Mouse (Mus musculus) midbrain, embryonic 15.5 days (tissue): ENCODE data around the gene Hemk1. TPM values are rescaled to one million over a fixed set of nuclear protein-coding genes. Genes with fewer than 3 reads are reported as not detected.

Experiments used
- ATAC-seq: fragments of 200-750 bp; cut with Nextera tagmentation; replicated peaks from 2 replicates; pipeline ENCODE4 v1.8.0; 2017; ENCODE audit warnings: moderate TSS enrichment
- H3K27ac ChIP-seq: fragments of 300-500 bp; sonication (generic); 2 replicates; pipeline ENCODE4 v1.5.1; 2015; ENCODE audit warnings: mild to moderate bottlenecking, inconsistent platforms
- H3K27me3 ChIP-seq: fragments of 300-500 bp; sonication (generic); replicated peaks from 2 replicates; pipeline ENCODE4 v1.6.1; 2015; ENCODE audit warnings: inconsistent platforms
- H3K36me3 ChIP-seq: fragments of 300-500 bp; sonication (generic); replicated peaks from 2 replicates; pipeline ENCODE4 v1.6.1; 2015; ENCODE audit warnings: inconsistent platforms
- H3K4me1 ChIP-seq: fragments of 300-500 bp; sonication (generic); 2 replicates; pipeline ENCODE4 v1.6.1; 2015; ENCODE audit warnings: inconsistent platforms
- H3K4me2 ChIP-seq: fragments of 300-500 bp; sonication (generic); 2 replicates; pipeline ENCODE4 v1.6.1; 2015; ENCODE audit warnings: inconsistent platforms, mild to moderate bottlenecking, moderate library complexity
- H3K4me3 ChIP-seq: fragments of 300-500 bp; sonication (generic); 2 replicates; pipeline ENCODE4 v1.5.1; 2015; ENCODE audit warnings: mild to moderate bottlenecking, inconsistent platforms
- H3K9ac ChIP-seq: fragments of 300-500 bp; sonication (generic); 2 replicates; pipeline ENCODE4 v1.6.1; 2015; ENCODE audit warnings: mild to moderate bottlenecking, inconsistent platforms
- H3K9me3 ChIP-seq: fragments of 300-500 bp; sonication (generic); 2 replicates; pipeline ENCODE4 v1.6.1; 2016; ENCODE audit warnings: inconsistent platforms
- WGBS: fragments of 180-500 bp; shearing (Covaris S2); methylation state at CpG from one replicate; pipeline ENCODE4 v1.1.7; 2015; ENCODE audit warnings: mixed read lengths; 5-methylcytosine and 5-hydroxymethylcytosine counted together
- polyA plus RNA-seq: library from polyadenylated mRNA; unstranded; fragments of >200 nt; fragmentation: Nextera tagmentation; extraction: Ambion mirVana; gene quantifications from 2 replicates; pipeline ENCODE4 v1.2.1, GENCODE M21; 2015

Hemk1 gene
- polyA plus RNA-seq, 1 experiment from 2014 or later = 20.1 TPM

- no peak for ATAC-seq
- H3K9ac ChIP-seq = no peak overlapping the region
- WGBS = 3% methylated on average over 3 of the region's 3 CpGs
Measured at GRCm38 (mm10) chr9:107366644-107367043, 28.5 kb upstream of the Hemk1 start.

GRCm38 (mm10) chr9:107360989-107361388, 22.8 kb upstream of the Hemk1 start:
- no peaks in the 10 kb centered on the region for H3K36me3 ChIP-seq
- peaks cover 8% of the 10 kb centered on the region for H3K4me1 ChIP-seq
- H3K9ac ChIP-seq = no peak overlapping the region
- H3K27me3 ChIP-seq = 0 out of 2 replicates have a peak, but pooled peaks cover 3% of the 10 kb centered on the region
- no peak overlapping the region for H3K4me3 ChIP-seq
- H3K4me2 ChIP-seq = no peak overlapping the region
- WGBS = 13% methylated on average over 3 of the region's 3 CpGs
- no peak overlapping the region for H3K27ac ChIP-seq
- no peaks in the 10 kb centered on the region for H3K9me3 ChIP-seq
- ATAC-seq = no peak

More at GRCm38 (mm10) chr9:107366644-107367043, 28.5 kb upstream of the Hemk1 start:
- no peaks in the 10 kb centered on the region for H3K36me3 ChIP-seq
- H3K9me3 ChIP-seq = no peaks in the 10 kb centered on the region
- H3K4me3 ChIP-seq = no peak overlapping the region
- no peak overlapping the region for H3K4me2 ChIP-seq
- H3K4me1 ChIP-seq = peaks cover 10% of the 10 kb centered on the region; the same call in 1 of the 2 replicates
- H3K27me3 ChIP-seq = 0 out of 2 replicates have a peak, but pooled peaks cover 3% of the 10 kb centered on the region
- no peak overlapping the region for H3K27ac ChIP-seq

- H3K4me3 ChIP-seq = no peak overlapping the region
- H3K9ac ChIP-seq = no peak overlapping the region
- H3K4me1 ChIP-seq = peaks cover 8% of the 10 kb centered on the region
- peak; percentile 50; the same call in 1 of the 2 replicates for ATAC-seq
- no peak overlapping the region for H3K4me2 ChIP-seq
- H3K27ac ChIP-seq = no peak overlapping the region
- WGBS = 22% methylated on average over 5 of the region's 5 CpGs
- H3K36me3 ChIP-seq = no peaks in the 10 kb centered on the region
- H3K9me3 ChIP-seq = no peaks in the 10 kb centered on the region
- H3K27me3 ChIP-seq = no peaks in the 10 kb centered on the region
Measured at GRCm38 (mm10) chr9:107357651-107358050, 19.5 kb upstream of the Hemk1 start.

DNA sequence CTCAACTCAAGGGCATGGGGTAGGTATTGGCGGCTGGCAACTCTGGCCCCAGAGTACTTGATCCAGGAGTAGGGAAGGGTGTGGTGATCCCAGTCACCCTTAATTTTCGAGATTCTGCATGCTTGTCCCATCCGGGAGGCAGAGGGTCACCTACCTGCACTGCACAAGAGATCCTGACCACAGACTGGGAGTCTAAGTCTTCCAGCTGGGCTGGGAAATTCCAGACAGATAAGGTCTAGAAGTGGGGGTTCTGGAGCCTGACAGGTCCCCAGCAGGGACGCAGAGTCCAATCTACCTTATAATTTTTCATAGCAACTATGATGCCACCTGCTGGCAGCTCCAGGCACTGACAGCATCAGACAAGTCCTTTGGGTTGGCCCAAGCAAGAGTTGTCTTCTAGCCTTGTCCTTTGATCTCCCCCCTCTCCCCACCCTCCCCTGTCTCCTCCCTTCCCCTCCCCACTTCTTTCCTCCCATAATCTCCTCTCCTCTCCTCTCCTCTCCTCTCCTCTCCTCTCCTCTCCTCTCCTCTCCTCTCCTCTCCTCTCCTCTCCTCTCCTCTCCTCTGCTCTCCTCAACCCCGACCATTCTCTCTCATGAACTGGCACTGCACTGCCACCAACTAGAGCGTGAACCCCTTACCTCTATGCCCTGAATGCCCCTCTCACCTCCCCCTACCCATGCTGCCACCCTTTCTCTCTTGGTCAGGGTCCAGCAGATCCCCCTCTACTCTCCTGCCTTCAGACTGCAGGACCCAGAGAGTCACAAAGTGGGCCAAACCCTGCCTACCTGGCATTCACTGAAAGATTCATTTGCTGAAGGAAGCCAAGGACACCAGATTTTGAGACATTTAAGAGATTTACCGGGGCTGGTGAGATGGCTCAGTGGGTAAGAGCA, 18.0 kb upstream of the Hemk1 start:
- ATAC-seq = no peak
- no peak overlapping the region for H3K9ac ChIP-seq
- H3K27ac ChIP-seq = no peak overlapping the region
- no peaks in the 10 kb centered on the region for H3K9me3 ChIP-seq
- no peaks in the 10 kb centered on the region for H3K36me3 ChIP-seq
- no peaks in the 10 kb centered on the region for H3K27me3 ChIP-seq
- no peak overlapping the region for H3K4me2 ChIP-seq
- peaks cover 5% of the 10 kb centered on the region for H3K4me1 ChIP-seq
- H3K4me3 ChIP-seq = no peak overlapping the region
- 50% methylated on average over 6 of the region's 7 CpGs for WGBS

- H3K27me3 ChIP-seq = no peaks in the 10 kb centered on the region
- H3K4me3 ChIP-seq = no peak overlapping the region
- H3K27ac ChIP-seq = no peak overlapping the region
- ATAC-seq = no peak
- no peaks in the 10 kb centered on the region for H3K4me1 ChIP-seq
- WGBS = 65% methylated on average over 1 of the region's 1 CpGs
- H3K36me3 ChIP-seq = no peaks in the 10 kb centered on the region
- no peak overlapping the region for H3K9ac ChIP-seq
- no peak overlapping the region for H3K4me2 ChIP-seq
- no peaks in the 10 kb centered on the region for H3K9me3 ChIP-seq
Measured at GRCm38 (mm10) chr9:107354826-107355225, 16.7 kb upstream of the Hemk1 start.

GRCm38 (mm10) chr9:107349321-107349720, 11.2 kb upstream of the Hemk1 start:
- H3K27ac ChIP-seq = no peak overlapping the region
- H3K27me3 ChIP-seq = no peaks in the 10 kb centered on the region

DNA sequence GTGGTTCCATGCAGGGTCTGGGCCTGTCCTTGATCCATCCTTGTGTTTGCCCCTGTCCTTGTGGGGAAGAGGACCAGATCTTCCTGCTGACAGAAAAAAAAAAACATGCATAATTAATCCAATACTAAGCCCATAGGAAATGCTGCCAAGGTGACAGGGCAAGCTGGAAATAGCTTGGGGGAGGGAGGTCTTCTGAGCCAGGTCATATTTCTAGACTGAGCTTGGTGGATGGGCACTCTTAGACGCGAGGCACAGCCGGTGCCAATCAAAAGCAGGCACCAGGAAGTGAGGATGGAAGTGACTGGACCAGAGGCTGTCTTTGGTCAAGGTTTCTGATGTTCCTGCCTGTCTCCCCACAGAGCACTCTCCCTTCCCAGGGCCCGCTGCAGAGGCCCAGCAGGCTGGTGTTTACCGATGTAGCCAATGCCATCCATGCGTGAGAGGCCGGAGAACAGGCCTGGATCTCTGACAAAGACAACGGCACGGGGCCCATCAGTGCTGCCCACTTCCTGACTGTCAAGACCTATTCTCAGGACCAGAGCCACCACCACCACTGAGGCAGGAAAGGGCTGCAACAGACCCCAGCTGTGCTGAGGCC, 9.5 kb upstream of the Hemk1 start:
- Histone ChIP-seq H3K9me3 (no peaks in the 10 kb centered on the region), H3K27me3 (no peaks in the 10 kb centered on the region), H3K27ac (no peak overlapping the region), H3K4me2 (no peak overlapping the region), H3K4me3 (no peak overlapping the region), H3K9ac (no peak overlapping the region), H3K36me3 (no peaks in the 10 kb centered on the region), H3K4me1 (no peaks in the 10 kb centered on the region)
- ATAC-seq = no peak
- 69% methylated on average over 9 of the region's 9 CpGs for WGBS

More at GRCm38 (mm10) chr9:107349321-107349720, 11.2 kb upstream of the Hemk1 start:
- no peak for ATAC-seq
- no peaks in the 10 kb centered on the region for H3K9me3 ChIP-seq
- H3K4me1 ChIP-seq = no peaks in the 10 kb centered on the region
- WGBS = 73% methylated on average over 7 of the region's 7 CpGs
- H3K4me3 ChIP-seq = no peak overlapping the region
- H3K9ac ChIP-seq = no peak overlapping the region
- no peak overlapping the region for H3K4me2 ChIP-seq
- H3K36me3 ChIP-seq = no peaks in the 10 kb centered on the region

DNA sequence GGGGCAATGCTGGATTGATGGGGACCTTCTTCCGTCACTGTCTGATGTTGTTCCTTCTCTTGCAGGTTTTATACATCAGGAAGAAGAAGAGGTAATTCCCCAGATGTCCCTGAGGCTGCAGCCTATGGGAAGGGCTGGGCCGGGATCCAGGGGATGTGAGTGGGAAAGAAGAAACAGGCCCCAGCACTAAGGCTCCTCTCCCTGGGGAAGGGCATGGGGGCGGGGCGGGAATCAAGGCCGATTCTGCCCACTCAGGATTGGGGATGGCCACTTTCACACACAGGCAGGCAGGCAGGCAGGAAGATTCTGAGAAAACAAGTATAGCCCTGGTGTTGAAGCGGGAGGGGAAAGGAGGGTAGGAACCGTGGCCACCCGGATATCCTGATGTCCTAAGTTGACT, 7.9 kb upstream of the Hemk1 start:
- H3K4me1 ChIP-seq = peaks cover 4% of the 10 kb centered on the region
- H3K27me3 ChIP-seq = no peaks in the 10 kb centered on the region
- WGBS = 93% methylated on average over 8 of the region's 8 CpGs
- ATAC-seq = no peak
- H3K27ac ChIP-seq = no peak overlapping the region
- H3K4me2 ChIP-seq = no peak overlapping the region
- no peaks in the 10 kb centered on the region for H3K36me3 ChIP-seq
- H3K4me3 ChIP-seq = no peak overlapping the region
- H3K9me3 ChIP-seq = no peaks in the 10 kb centered on the region
- no peak overlapping the region for H3K9ac ChIP-seq

DNA sequence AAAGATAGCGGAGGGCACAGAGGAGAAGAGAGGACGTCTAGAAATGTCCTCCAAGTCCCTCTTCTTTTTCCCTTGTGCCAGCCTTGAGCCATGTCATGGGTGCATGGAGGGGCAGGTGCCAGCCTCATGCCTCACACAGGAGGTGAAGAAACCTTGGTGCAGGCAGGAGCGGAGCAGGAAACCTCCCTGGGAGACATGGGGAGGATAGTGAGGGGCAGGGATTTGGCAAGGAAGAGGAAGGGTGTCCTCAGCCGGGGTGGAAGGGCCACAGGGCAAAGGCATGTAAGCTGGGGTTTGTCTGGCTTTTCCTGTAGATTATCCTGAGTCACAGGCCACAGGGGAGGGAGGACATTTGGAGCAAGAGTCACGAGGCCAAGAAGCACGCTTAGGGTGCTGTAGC, 5.9 kb upstream of the Hemk1 start:
- Histone ChIP-seq H3K4me1 (peaks cover 18% of the 10 kb centered on the region), H3K9me3 (no peaks in the 10 kb centered on the region), H3K27me3 (no peaks in the 10 kb centered on the region), H3K9ac (no peak overlapping the region), H3K27ac (no peak overlapping the region), H3K36me3 (no peaks in the 10 kb centered on the region), H3K4me2 (no peak overlapping the region), H3K4me3 (no peak overlapping the region)
- WGBS = 70% methylated on average over 6 of the region's 6 CpGs
- ATAC-seq = no peak

DNA sequence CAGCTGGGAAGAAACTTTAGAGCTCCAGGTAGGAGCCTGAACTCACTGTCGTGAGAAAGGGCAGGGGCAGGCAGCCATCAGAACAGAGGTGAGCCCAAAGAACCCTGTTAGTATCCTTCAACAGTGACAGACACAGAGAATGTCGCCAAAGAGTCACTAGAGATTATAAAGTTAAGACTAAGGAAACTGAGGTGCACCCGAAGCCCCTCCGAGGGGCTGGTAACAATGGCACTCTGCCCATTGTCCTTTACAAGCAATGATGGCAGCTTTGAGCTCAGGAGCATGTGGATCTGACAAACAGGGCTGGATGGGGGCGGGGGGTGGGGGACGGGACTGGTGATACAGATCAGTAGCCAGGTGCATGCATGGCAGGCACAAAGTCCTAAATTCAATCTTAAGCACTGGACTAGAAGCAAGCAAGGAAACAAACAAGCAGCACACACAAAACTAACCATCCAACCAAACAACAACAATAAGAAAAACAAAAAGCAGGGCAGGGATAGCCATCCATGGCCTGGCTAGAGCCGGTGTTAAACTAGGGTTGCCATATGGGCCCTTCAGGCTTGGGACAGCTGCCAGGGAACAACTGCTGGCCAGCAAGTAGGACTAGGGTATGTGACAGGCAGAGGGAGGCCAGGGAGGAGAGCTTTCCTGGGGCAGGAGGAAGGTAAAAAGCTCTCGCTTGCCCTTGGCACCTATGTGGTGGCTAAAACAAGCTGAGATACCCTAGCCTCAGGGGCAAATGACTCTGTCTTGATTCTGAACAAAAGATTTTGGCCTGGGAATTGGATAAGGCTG, 5.2 kb upstream of the Hemk1 start:
- no peak overlapping the region for H3K9ac ChIP-seq
- no peaks in the 10 kb centered on the region for H3K9me3 ChIP-seq
- no peaks in the 10 kb centered on the region for H3K27me3 ChIP-seq
- H3K4me1 ChIP-seq = peaks cover 24% of the 10 kb centered on the region
- no peak overlapping the region for H3K27ac ChIP-seq
- no peak overlapping the region for H3K4me2 ChIP-seq
- H3K36me3 ChIP-seq = no peaks in the 10 kb centered on the region
- WGBS = 75% methylated on average over 8 of the region's 8 CpGs
- ATAC-seq = no peak
- H3K4me3 ChIP-seq = no peak overlapping the region

DNA sequence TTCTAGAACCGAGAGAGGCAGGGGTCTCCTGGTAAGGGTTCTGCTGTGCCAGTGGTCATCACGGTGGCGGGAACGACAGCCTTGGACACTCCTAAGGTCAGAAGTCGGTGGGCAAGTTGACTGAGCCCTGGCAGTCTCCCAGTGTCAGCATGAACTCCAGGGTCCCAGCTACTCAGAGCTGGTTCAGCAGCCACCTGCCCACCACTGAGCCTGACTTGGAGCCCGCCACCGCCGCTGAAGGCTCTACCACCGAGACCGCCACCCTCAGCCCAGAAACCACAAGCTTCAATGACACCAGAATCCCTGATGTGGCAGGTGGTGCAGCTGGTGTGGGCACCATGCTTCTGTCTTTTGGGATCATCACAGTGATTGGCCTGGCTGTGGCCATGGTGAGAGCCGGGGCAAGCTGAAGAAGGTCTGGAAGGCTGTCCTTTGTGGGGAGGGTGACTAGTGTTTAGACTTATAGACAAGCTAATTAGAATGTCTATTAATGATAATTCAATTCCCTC, 4.1 kb upstream of the Hemk1 start:
- WGBS = 91% methylated on average over 11 of the region's 11 CpGs
- no peak overlapping the region for H3K9ac ChIP-seq
- H3K4me2 ChIP-seq = no peak overlapping the region

More for the DNA sequence above, 4.1 kb upstream of the Hemk1 start:
- Histone ChIP-seq H3K27ac (no peak overlapping the region), H3K9me3 (no peaks in the 10 kb centered on the region), H3K36me3 (no peaks in the 10 kb centered on the region), H3K4me1 (peaks cover 30% of the 10 kb centered on the region), H3K27me3 (no peaks in the 10 kb centered on the region), H3K4me3 (no peak overlapping the region)
- no peak for ATAC-seq
